ENCODE assay signal across 10 mouse cellular contexts in the genomic region with DNA sequence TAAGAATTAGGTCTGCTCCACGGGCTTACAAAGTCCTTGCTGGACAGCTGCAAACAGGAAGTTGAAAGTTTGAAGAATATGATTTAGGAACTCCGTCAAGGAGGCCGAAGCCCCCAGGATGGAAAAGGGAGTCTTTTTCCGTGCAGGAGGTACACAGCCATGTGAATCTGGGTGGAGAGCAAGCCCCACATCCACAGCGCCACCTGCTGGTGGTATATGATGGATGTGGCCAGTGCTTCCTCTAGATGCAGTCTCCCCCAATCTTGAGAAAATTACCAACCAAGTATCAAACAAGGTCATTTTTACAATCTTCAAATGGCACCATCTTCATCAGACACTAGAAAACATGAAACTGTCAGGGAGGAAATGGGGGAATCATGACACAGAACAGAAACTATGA. TPM values are rescaled to one million over a fixed set of nuclear protein-coding genes. Genes with fewer than 3 reads are reported as not detected.
DNase-seq lines count a peak whose midpoint lies in the region; ATAC-seq and TF ChIP-seq lines count a peak whose summit lies in the region.
"Had no signal": no experiment of that assay in that cellular context is flagged by ENCODE, and none has a peak within 500 bp of the region (broad histone marks: within the 10 kb centered on the region; RNA-seq: fewer than 3 reads in every experiment).

No protein-coding gene starts in this region.

- peak; percentile 57 for DNase-seq in adrenal gland, adult 2 months
- no peak for DNase-seq in adrenal gland, postnatal 4 days (ENCODE audit: low spot score in 2 of 2)
- peak; percentile 55 to 71 for DNase-seq in left cerebral cortex, adult 2 months (ENCODE audit: extremely low spot score in 1 of 2, low spot score in 2 of 2)
- DNase-seq in left cerebral cortex, adult 11 months (ENCODE audit: low spot score) = no peak
- DNase-seq in adrenal gland, postnatal 10 days = peak; percentile 80
- DNase-seq in embryonic facial prominence, embryonic 14.5 days (ENCODE audit: low spot score) = peak; percentile 58
- DNase-seq in lung, embryonic 14.5 days = peak; percentile 78
- DNase-seq in splenic B cell, adult 2 months (ENCODE audit: low read depth, low spot score) = peak; percentile 76

- WGBS in embryonic facial prominence, embryonic 14.5 days = 54% methylated on average over 5 of the region's 5 CpGs
- WGBS in lung, embryonic 14.5 days = 54% methylated on average over 5 of the region's 5 CpGs

- peaks cover 80% of the 10 kb centered on the region for H3K36me3 ChIP-seq in embryonic facial prominence, embryonic 14.5 days (ENCODE audit: control insufficient read depth, insufficient read depth, low read length)
- H3K36me3 ChIP-seq in lung, embryonic 14.5 days (ENCODE audit: insufficient read depth) = peaks cover 87% of the 10 kb centered on the region
- H3K36me3 ChIP-seq in splenic B cell, adult 2 months (ENCODE audit: control insufficient read depth, insufficient read depth, low read length, poor library complexity, severe bottlenecking) = peaks cover 12% of the 10 kb centered on the region

- no peaks in the 10 kb centered on the region for H3K27me3 ChIP-seq in embryonic facial prominence, embryonic 14.5 days (replicated peaks; ENCODE audit: control insufficient read depth, insufficient read depth, low read length)
- no peaks in the 10 kb centered on the region for H3K27me3 ChIP-seq in lung, embryonic 14.5 days (ENCODE audit: insufficient read depth, low read length)
- H3K27me3 ChIP-seq in splenic B cell, adult 2 months (ENCODE audit: control insufficient read depth, insufficient read depth, low read length, poor library complexity, severe bottlenecking) = no peaks in the 10 kb centered on the region
- H3K27me3 ChIP-seq: megakaryocyte, embryonic 14.5 days; Patski had no signal

- ATAC-seq in embryonic facial prominence, embryonic 14.5 days (ENCODE audit: low read depth) = no peak
- no peak for ATAC-seq in lung, embryonic 14.5 days (ENCODE audit: insufficient read depth)
- ATAC-seq: Patski had no signal

- intact Hi-C loops in left cerebral cortex, adult 2 months (cut with DNase I) = loop anchor here (2.0 to 5.0 kb wide), 2 partner anchors 343 to 781 kb away; no protein-coding TSS in a partner anchor

- H3K27ac ChIP-seq in left cerebral cortex, adult 2 months = no peak overlapping the region
- no peak overlapping the region for H3K27ac ChIP-seq in embryonic facial prominence, embryonic 14.5 days (replicated peaks; ENCODE audit: low read depth, low read length)
- no peak overlapping the region for H3K27ac ChIP-seq in lung, embryonic 14.5 days (ENCODE audit: low read depth)

- no peak overlapping the region for H3K9ac ChIP-seq in embryonic facial prominence, embryonic 14.5 days (ENCODE audit: low read depth, low read length)
- H3K9ac ChIP-seq in lung, embryonic 14.5 days = no peak overlapping the region

- TF ChIP-seq CTCF in left cerebral cortex, adult 2 months (IDR thresholded peaks at IDR 0.05) = peak; percentile 86
- peak; percentile 84 for TF ChIP-seq CTCF in lung, embryonic 14.5 days (IDR thresholded peaks at IDR 0.05; ENCODE audit: low read depth)

- H3K4me2 ChIP-seq in embryonic facial prominence, embryonic 14.5 days (ENCODE audit: low read depth, low read length) = no peak overlapping the region
- H3K4me2 ChIP-seq in lung, embryonic 14.5 days = no peak overlapping the region

- H3K4me1 ChIP-seq in embryonic facial prominence, embryonic 14.5 days (ENCODE audit: control insufficient read depth, insufficient read depth, low read length) = peaks cover 6% of the 10 kb centered on the region; the same call in 1 of the 2 replicates
- no peaks in the 10 kb centered on the region; the same call in 1 of the 2 replicates for H3K4me1 ChIP-seq in lung, embryonic 14.5 days (ENCODE audit: insufficient read depth)

- H3K9me3 ChIP-seq in embryonic facial prominence, embryonic 14.5 days (ENCODE audit: control insufficient read depth, low read length) = no peaks in the 10 kb centered on the region
- no peaks in the 10 kb centered on the region for H3K9me3 ChIP-seq in lung, embryonic 14.5 days (ENCODE audit: low read depth, low read length)
- H3K9me3 ChIP-seq: megakaryocyte, embryonic 14.5 days had no signal

- no peak overlapping the region for H3K4me3 ChIP-seq in left cerebral cortex, adult 2 months
- no peak overlapping the region for H3K4me3 ChIP-seq in embryonic facial prominence, embryonic 14.5 days (ENCODE audit: low read depth, low read length)
- H3K4me3 ChIP-seq in lung, embryonic 14.5 days (ENCODE audit: low read depth, low read length) = no peak overlapping the region
- H3K4me3 ChIP-seq: megakaryocyte, embryonic 14.5 days had no signal

RNA-seq across cellular contexts. Expression of gene Mcm2, which starts 5.0 kb away (rescaled TPM):
- 10 to 100 TPM; 18.1 to 33.1 TPM for total RNA-seq in adrenal gland, adult 2 months (2021)
- polyA plus RNA-seq in adrenal gland, adult 2 months (2012; rRNA removed) = 24.4 and 33.4 TPM in 2 replicates
- total RNA-seq in adrenal gland, postnatal 4 days (2021) = 10 to 100 TPM; 69.6 to 83.3 TPM
- 1 to 10 TPM; 2.1 to 4.5 TPM for total RNA-seq in left cerebral cortex, adult 2 months (2021)
- total RNA-seq in adrenal gland, postnatal 10 days (2021) = 10 to 100 TPM; 50.0 to 53.5 TPM
- polyA plus RNA-seq in embryonic facial prominence, embryonic 14.5 days (2014; fragmentation: Nextera tagmentation; extraction: Ambion mirVana) = 94.6 and 117 TPM in 2 replicates
- 153 and 164 TPM in 2 replicates for polyA plus RNA-seq in lung, embryonic 14.5 days (2014; fragmentation: Nextera tagmentation; extraction: Ambion mirVana)

RNA-seq across cellular contexts. Expression of gene Tpra1, which starts 8.5 kb away (rescaled TPM):
- total RNA-seq in adrenal gland, adult 2 months (2021) = 100 to 1,000 TPM in 1 of 2 experiments, 10 to 100 TPM in 1; 87.0 to 108 TPM
- 578 and 603 TPM in 2 replicates for polyA plus RNA-seq in adrenal gland, adult 2 months (2012; rRNA removed)
- total RNA-seq in adrenal gland, postnatal 4 days (2021) = 100 to 1,000 TPM; 112 to 121 TPM
- 10 to 100 TPM; 50.8 to 53.6 TPM for total RNA-seq in left cerebral cortex, adult 2 months (2021)
- total RNA-seq in adrenal gland, postnatal 10 days (2021) = 10 to 100 TPM; 61.0 to 74.0 TPM
- 44.9 and 52.1 TPM in 2 replicates for polyA plus RNA-seq in embryonic facial prominence, embryonic 14.5 days (2014; fragmentation: Nextera tagmentation; extraction: Ambion mirVana)
- 49.4 and 53.6 TPM in 2 replicates for polyA plus RNA-seq in lung, embryonic 14.5 days (2014; fragmentation: Nextera tagmentation; extraction: Ambion mirVana)

RNA-seq across cellular contexts. Expression of gene Podxl2, which starts 18.7 kb away (rescaled TPM):
- total RNA-seq in adrenal gland, adult 2 months (2021) = 10 to 100 TPM; 24.2 to 78.2 TPM
- polyA plus RNA-seq in adrenal gland, adult 2 months (2012; rRNA removed) = 263 and 360 TPM in 2 replicates
- 10 to 100 TPM; 60.1 to 62.8 TPM for total RNA-seq in adrenal gland, postnatal 4 days (2021)
- total RNA-seq in left cerebral cortex, adult 2 months (2021) = 100 to 1,000 TPM; 196 to 201 TPM
- 10 to 100 TPM; 27.8 to 28.3 TPM for total RNA-seq in adrenal gland, postnatal 10 days (2021)
- 83.4 and 95.9 TPM in 2 replicates for polyA plus RNA-seq in embryonic facial prominence, embryonic 14.5 days (2014; fragmentation: Nextera tagmentation; extraction: Ambion mirVana)
- 52.0 and 56.7 TPM in 2 replicates for polyA plus RNA-seq in lung, embryonic 14.5 days (2014; fragmentation: Nextera tagmentation; extraction: Ambion mirVana)

RNA-seq across cellular contexts. Expression of gene Abtb1, which starts 51.8 kb away (rescaled TPM):
- total RNA-seq in adrenal gland, adult 2 months (2021) = 10 to 100 TPM; 18.0 to 25.8 TPM
- 119 and 120 TPM in 2 replicates for polyA plus RNA-seq in adrenal gland, adult 2 months (2012; rRNA removed)
- 10 to 100 TPM; 44.2 to 46.2 TPM for total RNA-seq in adrenal gland, postnatal 4 days (2021)
- total RNA-seq in left cerebral cortex, adult 2 months (2021) = 10 to 100 TPM; 39.7 to 40.5 TPM
- total RNA-seq in adrenal gland, postnatal 10 days (2021) = 10 to 100 TPM; 21.9 to 30.5 TPM
- polyA plus RNA-seq in embryonic facial prominence, embryonic 14.5 days (2014; fragmentation: Nextera tagmentation; extraction: Ambion mirVana) = 21.0 and 25.9 TPM in 2 replicates
- polyA plus RNA-seq in lung, embryonic 14.5 days (2014; fragmentation: Nextera tagmentation; extraction: Ambion mirVana) = 29.5 and 34.7 TPM in 2 replicates

Comparison
In these comparisons a context has a peak if more than half of its experiments do, and no peak if none do; other contexts are left out.
1. DNase-seq: peak in adrenal gland, adult 2 months (single experiment), left cerebral cortex, adult 2 months (2 of 2), adrenal gland, postnatal 10 days (single experiment), embryonic facial prominence, embryonic 14.5 days (single experiment), lung, embryonic 14.5 days (single experiment) and splenic B cell, adult 2 months (single experiment); none in adrenal gland, postnatal 4 days (0 of 2) and left cerebral cortex, adult 11 months (single experiment).